Mouse (Mus musculus): ENCODE results near the gene Olfr657. TPM values are rescaled to one million over a fixed set of nuclear protein-coding genes. Genes with fewer than 3 reads are reported as not detected.
A peak's percentile ranks its signal among the peaks of the same experiment; 100 is the strongest.

Gene Olfr657
- total RNA-seq (2021): not detected

DNA sequence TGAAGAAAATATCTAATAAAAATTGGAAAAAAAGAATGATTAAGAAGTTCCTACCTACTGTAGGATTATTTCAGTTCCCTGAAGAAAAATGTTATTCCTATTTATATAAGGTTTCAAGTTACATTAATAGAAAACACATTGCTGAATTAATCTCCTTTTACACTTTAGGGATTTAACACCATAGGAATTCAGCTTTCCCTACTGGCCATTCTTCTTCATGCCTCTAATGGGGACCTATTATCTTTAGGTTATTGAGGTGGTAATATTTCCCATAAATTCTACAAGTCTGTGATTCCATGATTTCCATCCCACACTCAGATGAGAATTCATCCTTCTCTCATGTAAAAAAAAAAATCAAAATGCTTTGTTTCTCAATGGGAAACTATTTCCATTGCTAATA lies at the start of gene Olfr657:
Olfr657 (plus strand) TSS at position 301 of the 400 bp plus-strand sequence.
- no peak for DNase-seq (ENCODE audit: low spot score in 2 of 2)
- intact Hi-C loops (cut with DNase I): no loop called here

DNA sequence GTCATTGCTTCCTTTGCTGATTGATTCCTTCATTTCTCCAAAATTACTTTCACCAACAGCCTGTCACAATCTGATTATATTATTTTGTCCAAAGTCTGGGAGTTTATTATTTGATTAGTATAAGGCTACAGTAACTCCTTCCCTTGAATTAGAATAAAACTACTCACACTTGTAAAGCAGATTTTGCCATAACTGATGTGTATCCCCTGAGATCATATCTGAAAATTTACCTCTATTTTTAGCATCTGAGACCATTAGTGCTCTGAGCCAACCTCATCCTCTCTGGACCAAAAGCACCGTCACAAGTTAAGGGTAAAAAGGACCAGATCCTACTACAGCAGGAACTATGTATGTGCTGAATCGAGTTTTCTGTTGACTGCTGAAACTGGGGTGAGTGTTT lies 47.6 kb upstream of the Olfr657 start, which contains the start of gene Olfr653:
Olfr653 (plus strand) TSS at position 301 of the 400 bp plus-strand sequence.
- DNase-seq (ENCODE audit: low spot score in 2 of 2): no peak
- intact Hi-C loops (cut with DNase I): no loop called here

DNA sequence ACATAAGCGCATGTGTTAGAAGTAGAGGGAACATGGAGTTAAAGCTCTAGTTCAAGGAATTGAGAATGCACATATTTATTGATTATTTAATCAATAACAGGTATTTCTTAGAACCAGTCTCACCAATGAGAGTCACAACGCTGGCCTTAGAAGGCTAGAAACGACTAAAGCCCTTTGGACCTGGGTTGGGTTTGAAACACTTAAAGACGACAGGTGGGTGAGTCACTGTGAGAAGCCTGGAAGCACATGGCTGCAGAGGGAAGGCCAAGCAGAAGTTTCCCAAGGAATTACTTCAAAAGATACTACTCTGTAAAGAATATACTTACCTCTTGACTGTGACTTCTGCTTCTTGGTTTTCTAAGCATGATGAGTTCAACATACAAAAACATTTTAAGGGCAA lies 43.7 kb upstream of the Olfr657 start:
- DNase-seq (ENCODE audit: low spot score in 2 of 2): no peak
- intact Hi-C loops (cut with DNase I): no loop called here

DNA sequence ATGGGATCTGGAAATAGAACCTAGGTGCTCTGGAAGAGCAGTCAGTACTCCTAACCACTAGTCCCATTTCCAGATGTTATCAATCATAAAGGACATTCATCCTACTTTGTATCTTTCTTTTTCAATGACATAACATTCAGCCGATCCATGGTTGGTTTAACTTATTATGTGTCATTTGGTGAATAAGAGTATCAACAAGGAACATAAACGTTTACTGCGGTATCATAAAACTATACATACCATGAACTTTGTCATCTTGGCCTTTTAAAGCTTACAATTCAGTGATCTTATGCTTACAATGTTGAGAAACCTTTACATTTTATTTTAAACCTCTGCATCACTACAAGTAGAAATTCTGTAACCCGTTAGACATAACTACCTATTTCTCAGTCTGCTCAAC lies 43.2 kb upstream of the Olfr657 start:
- no peak for DNase-seq (ENCODE audit: low spot score in 2 of 2)
- intact Hi-C loops (cut with DNase I): no loop called here

DNA sequence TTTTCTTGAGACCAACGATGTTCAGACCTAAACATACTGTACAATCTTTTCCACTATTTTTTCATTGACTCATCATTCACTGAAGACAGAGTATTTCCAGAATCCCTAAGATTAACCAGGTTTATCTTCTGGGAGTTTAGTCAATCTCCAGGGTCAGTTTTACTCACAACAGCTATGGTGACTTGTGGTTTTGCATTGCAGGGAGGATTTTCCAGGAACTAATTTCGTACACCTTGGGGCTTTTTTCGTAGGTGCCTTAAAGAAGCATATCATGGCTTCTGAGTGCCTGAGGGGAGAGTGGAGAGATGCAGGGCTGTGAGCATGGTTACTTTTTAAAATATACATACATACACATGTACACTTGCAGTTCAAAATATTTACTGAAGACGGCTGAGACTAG lies 37.9 kb upstream of the Olfr657 start, which contains the start of gene Olfr654:
Olfr654 (plus strand) TSS at position 301 of the 400 bp plus-strand sequence.
- DNase-seq (ENCODE audit: low spot score in 2 of 2): no peak
- intact Hi-C loops (cut with DNase I): no loop called here

DNA sequence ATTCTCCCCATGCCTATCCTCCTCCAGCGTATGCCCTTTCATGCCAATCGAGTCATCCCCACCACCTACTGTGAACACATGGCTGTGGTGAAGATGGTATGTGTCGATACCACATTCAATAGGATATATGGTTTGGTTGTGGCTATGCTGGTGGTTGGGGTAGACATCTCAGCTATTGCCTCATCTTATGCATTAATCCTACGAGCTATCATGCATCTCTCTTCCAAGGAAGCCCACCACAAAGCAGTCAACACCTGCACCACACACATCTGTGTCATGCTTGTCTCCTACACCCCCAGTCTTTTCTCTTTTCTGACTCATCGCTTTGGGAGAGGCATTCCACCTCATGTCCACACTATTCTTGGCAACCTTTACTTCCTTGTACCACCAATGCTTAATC lies 36.3 kb upstream of the Olfr657 start:
- intact Hi-C loops (cut with DNase I): no loop called here
- DNase-seq (ENCODE audit: low spot score in 2 of 2): no peak

DNA sequence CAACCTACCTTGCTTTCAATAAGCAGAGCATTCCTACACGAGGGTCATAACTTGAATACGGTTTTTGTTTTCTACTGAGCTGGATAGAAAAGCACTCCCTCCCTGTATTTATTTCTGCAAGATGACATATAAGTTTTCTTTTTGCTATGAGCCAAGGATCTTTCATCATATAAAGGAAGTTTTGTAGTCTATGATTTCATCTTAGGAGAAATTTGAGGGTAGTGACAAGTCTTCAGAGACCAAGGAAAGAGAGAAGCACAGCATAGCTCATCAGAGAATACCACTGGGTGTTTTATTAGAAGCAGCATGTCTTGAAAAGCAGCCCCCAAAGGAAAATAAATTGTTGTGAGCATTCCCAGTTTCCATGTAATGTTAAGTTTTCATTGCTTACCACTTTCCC lies 22.9 kb upstream of the Olfr657 start, which contains the start of gene Olfr655:
Olfr655 (minus strand) TSS at position 101 of the 400 bp plus-strand sequence.
- intact Hi-C loops (cut with DNase I): no loop called here
- DNase-seq (ENCODE audit: low spot score in 2 of 2): no peak

DNA sequence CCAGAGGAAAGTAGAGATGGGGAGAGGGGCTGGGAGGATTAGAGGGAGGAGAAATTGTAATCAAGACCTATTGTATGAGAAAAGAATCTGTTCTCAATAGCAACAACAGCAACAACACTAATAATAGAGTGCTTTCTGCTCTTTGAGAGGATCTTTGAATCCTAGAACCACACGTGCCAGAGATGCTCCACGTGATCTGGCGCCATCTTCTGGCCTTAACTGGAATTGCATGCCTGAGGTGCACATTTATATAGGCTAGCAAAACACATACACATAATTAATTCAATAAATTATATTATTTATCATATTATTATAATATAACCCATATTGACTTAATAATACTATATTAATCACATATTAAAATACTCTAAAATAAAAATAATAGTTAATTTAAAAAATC lies 21.4 kb upstream of the Olfr657 start:
- intact Hi-C loops (cut with DNase I): no loop called here
- DNase-seq (ENCODE audit: low spot score in 2 of 2): no peak

DNA sequence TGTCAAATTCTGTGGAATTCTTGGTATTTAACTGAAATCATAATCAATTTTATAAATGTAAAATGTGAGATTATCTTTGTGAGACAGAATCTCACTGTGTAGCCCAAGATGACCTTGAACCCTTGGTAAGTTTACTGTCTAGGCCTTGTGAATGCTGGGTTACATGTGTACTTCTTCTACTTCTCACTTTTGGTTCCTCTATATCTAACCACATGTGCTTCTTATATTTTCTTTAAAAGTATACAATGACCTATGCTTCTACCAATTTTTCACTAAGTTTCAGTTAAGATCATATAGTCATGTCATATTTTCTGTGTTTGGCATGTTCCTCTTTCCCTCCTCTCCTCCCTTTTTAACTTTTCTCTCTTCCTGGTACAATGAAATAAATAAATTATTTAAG lies 19.9 kb upstream of the Olfr657 start:
- no peak for DNase-seq (ENCODE audit: low spot score in 2 of 2)
- intact Hi-C loops (cut with DNase I): no loop called here

DNA sequence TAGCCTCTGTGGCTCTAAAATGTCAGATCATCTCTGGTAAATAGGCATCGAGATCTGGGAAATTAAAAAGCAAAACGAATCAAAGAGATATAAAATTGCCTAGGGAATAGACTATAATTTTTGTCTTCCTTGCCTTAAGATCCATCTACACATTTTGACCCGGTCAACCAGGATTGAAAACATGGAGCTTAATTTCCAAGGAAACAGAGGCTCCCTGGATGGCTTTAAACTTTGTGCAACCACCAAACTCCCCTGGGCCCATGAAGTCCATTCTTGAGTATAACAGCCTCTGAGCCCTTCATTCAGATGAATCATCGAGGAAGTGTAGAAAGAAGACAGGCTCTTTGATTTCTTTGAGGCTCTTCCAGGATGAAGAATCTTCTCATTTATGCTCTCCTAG lies 10.9 kb upstream of the Olfr657 start, which contains the start of gene Olfr656:
Olfr656 (plus strand) TSS at position 301 of the 400 bp plus-strand sequence.
- intact Hi-C loops (cut with DNase I): no loop called here
- DNase-seq (ENCODE audit: low spot score in 2 of 2): no peak

DNA sequence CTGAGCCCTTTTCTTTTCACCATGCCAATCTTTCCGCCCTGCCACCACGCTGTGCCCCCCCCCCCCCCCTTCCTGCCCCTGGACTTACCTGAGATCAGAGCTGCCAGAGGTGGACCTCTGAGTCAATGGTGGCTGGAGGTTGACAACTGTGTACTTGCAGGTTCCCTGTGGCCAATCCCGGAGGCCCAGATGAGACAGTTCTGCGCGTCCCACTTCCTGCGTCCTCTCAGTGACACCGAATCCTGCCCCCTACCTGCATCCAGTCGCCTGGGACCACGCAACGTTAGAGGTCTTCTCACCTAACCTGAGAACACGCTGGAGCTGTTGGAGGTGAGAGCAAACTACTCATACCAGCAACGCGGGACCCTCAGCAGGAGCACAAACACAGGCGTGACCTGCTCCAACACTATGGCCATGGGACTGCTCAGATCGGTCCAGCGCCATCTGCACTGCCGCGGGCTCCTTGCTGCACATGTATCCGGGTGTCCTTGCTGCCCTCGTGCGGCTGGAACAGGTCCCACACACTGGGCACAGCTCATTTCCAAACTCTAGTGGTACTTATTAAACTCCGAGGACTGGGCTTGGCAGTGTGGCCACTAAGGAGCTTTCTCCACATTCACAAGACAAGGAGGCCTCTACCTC lies 22.4 kb downstream of the Olfr657 start, which contains the start of gene Olfr658:
Olfr658 (minus strand) TSS at position 465 of the 642 bp plus-strand sequence.
- intact Hi-C loops (cut with DNase I): no loop called here
- DNase-seq (ENCODE audit: low spot score in 2 of 2): peak; percentile 4 to 5

DNA sequence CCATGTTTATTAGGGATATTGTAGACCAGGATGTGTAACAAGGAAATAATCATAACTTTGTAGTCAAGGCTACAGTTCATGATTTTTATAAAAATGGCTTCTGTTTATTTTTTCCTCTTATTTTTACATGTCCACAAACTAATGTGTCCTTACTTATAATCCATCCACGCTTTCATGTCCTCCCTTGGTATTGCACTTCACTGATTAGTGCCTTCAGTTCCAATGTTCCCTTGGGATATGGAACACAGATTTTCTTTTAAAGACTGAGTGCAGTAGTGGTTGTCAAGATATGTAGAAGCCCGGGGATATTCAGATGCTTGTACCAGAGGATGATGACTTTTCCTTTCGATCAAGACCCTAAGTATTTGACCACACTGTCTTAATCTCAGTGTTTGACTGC lies 41.9 kb downstream of the Olfr657 start, which contains the start of gene Olfr659:
Olfr659 (plus strand) TSS at position 301 of the 400 bp plus-strand sequence.
- intact Hi-C loops (cut with DNase I): no loop called here
- DNase-seq (ENCODE audit: low spot score in 2 of 2): no peak

DNA sequence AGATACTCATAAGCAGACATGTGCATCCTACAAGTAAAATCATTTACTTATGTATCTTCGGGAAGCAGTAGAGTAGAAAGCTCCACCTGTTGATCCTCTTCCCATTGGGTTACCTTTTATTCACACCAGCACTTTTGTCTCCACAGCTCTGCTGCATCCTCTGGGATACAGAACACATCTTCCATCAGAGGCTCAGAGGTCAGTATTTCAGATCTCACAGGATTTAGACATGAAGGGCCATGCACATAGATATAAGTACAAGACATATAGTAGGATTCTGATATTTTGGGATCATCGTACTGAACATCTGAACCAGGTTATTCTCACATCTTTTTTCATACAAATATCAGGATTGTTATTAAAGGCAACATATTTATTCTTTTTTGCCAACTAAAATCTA lies 61.6 kb downstream of the Olfr657 start, which contains the start of gene Olfr661:
Olfr661 (plus strand) TSS at position 301 of the 400 bp plus-strand sequence.
- intact Hi-C loops (cut with DNase I): no loop called here

More for the DNA sequence above, 61.6 kb downstream of the Olfr657 start, which contains the start of gene Olfr661:
- DNase-seq (ENCODE audit: low spot score in 2 of 2): no peak

Other genes starting within 250 kb of the Olfr657 start
- not detected for gene Trim30c, start 224.0 kb upstream of the Olfr657 start, total RNA-seq (2021)
- under 1 TPM; 0.69 to 0.93 TPM for gene Trim30a, start 159.6 kb upstream of the Olfr657 start, total RNA-seq (2021)
- under 1 TPM; 0.35 to 0.59 TPM for gene Trim30d, start 116.9 kb upstream of the Olfr657 start, total RNA-seq (2021)
- gene Olfr651, start 74.7 kb upstream of the Olfr657 start, total RNA-seq (2021): not detected
- gene Olfr652, start 63.9 kb upstream of the Olfr657 start, total RNA-seq (2021): not detected
- not detected for gene Olfr653, start 47.5 kb upstream of the Olfr657 start, total RNA-seq (2021)
- not detected for gene Olfr654, start 37.8 kb upstream of the Olfr657 start, total RNA-seq (2021)
- not detected for gene Olfr655, start 23.0 kb upstream of the Olfr657 start, total RNA-seq (2021)
- not detected for gene Olfr656, start 10.8 kb upstream of the Olfr657 start, total RNA-seq (2021)
- gene Olfr658, start 22.5 kb downstream of the Olfr657 start, total RNA-seq (2021): not detected
- gene Olfr659, start 42.0 kb downstream of the Olfr657 start, total RNA-seq (2021): not detected
- not detected for gene Olfr661, start 61.7 kb downstream of the Olfr657 start, total RNA-seq (2021)
- not detected for gene Usp17le, start 152.7 kb downstream of the Olfr657 start, total RNA-seq (2021)
- not detected for gene Usp17lb, start 217.8 kb downstream of the Olfr657 start, total RNA-seq (2021)
- not detected for gene Usp17la, start 232.2 kb downstream of the Olfr657 start, total RNA-seq (2021)